Mouse (Mus musculus) T-cell, adult 2 months (primary cell): ENCODE results near the gene Trim71.
A peak's percentile ranks its signal among the peaks of the same experiment; 100 is the strongest.

Source experiments
- DNase-seq: peaks from one replicate; pipeline ENCODE4 v3.0.0; 2022; ENCODE audit warnings: low spot score

The Trim71 gene

GRCm38 (mm10) chr9:114563761-114564606, at the start of gene Trim71:
Trim71 (minus strand) TSS chr9:114564369.
- DNase-seq: peak; percentile 5

DNA sequence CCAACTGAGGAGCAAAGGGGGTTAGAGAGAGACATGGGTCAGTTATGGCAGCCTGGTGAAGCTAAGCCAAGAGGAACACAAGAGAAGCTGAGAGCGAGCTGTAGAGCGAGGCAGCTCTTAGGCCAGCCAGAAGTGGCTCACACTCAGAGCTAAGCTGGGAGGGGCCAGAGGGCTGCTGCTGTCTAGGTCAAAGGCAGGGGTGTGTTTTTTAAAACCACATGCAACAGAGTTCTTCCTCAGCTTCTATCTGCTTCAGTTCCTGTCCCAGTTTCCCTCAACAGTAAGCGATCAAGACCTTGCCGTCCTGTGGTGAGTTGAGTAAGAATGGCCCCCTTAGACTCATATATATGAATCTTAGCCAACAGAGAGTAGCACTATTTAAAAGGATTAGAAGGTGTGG, 48.9 kb upstream of the Trim71 start:
- peak; percentile 56 for DNase-seq

- DNase-seq: no peak
Measured at GRCm38 (mm10) chr9:114612566-114612965, 48.4 kb upstream of the Trim71 start.

DNA sequence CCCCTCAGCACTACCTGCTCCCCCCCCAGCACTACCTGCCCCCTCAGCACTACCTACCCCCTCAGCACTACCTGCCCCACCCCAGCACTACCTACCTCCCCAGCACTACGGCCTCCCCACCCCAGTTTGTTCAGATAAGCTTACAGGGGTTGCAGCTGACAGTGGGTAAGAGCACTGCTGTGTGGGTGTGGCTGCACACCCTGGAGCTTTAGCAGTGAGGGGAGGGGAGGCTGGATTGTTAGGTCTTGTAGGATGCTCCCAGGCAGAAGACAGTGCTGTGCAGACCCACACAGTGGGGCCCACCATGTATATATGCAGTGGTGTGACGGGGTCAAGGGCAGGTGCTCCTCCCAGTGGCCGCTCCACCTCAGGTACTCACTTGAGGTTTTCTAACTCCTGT, 46.1 kb upstream of the Trim71 start:
- no peak for DNase-seq

DNA sequence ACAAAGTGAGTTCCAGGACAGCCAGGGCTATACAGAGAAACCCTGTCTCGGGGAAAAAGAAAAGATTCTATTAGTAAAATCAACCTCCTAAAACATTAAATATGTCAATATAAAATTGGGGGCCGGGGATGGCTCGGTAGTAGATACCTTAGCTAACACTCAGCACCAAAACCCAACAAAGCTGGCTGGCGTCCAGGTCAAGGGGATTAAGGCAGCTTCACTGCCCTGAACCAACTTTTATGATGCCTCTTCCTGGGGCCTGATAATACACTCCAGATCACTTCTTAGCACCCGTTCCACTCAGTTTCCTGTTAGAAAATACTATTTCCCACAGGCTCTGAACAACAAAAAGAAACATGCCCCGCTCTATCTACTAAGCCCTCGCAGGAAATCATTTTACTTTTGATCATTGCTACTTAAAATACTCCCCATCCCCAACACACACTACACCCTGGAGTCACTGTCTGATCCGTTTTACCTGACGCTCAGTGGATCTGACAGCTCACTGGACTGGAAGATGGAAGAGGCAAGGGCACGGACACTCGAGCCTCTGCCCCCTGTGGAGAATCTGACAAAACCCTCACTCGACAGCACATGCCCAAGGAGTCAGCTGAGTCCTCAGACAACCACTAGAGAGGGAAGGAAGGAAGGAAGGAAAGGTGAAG, 39.8 kb upstream of the Trim71 start:
- DNase-seq: peak; percentile 12

DNA sequence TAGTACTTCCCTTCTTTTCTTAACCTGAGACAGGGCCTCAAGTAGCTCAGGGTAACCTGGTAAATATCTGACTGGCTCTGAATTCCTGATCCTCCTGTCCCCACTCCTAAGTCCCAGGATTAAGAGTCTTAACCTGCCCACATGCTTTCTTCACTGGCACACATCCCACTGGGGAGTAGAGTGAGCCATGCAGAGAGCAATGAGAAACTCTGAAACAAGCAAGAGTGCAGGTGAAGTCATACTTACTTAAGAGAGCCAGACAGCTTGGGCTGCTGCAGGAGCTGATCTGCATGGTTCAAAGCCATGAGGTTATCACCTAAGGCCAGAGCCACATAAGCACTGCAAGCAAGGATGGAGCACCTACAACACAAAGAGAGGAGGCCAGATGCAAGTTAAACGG, 36.9 kb upstream of the Trim71 start:
- no peak for DNase-seq

DNA sequence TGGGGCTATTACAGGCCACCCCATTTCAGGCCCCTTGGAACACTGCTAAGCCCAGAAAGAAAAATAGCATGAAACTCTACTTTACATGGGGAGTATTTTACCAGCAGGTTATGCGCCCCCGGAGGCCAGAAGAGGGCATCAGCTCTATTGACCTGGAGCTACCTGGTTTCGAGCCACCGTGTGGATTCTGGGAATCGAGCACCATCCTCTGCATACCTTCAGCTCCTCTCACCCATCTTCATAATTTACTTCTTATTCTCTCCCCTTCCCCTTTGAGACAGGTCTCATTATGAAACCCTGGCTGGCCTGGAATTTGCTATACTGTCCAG, 20.8 kb upstream of the Trim71 start:
- no peak for DNase-seq

DNA sequence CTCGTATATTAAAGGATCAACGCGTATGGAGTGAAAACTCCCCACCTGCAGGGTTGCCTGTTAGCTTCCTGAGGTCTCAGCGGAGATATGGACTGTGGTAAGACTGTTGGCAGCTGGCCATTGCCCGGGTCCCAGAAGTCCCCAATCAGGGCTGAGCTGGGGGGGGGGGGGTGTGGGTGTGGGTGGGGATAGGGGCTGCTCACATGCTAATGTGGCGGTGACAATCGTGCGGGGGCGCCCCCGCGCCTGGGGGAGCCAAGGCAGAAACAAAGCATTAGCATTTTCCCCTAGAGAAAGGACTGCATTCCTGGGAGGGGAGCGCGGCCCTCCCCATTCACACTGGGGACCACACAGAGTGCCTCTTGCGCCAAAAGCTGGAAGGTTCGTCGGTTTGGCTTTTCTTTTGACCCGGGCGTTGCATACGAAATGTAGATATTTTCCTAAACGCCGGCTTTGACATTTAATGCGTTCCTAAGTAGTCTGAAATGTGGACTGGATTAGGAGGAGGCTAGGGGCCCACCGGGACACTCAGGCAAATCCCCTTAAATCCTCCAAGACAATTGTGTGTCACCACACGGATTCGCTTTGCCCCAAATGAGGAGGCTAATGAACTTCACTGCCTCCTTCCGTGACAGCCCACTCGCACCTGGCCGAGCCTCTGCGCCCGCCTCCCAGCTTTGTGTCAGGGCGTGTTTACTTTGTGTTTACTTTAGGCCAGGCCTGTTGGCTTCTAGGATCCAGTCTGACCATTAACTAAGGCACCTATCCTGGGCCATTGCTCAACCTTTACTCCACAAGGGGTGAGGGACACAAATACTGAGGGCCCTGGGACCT, 20.2 kb upstream of the Trim71 start:
- no peak for DNase-seq

- DNase-seq: no peak
Measured at GRCm38 (mm10) chr9:114583812-114584182, 19.6 kb upstream of the Trim71 start.

GRCm38 (mm10) chr9:114578646-114579045, 14.5 kb upstream of the Trim71 start:
- no peak for DNase-seq

DNA sequence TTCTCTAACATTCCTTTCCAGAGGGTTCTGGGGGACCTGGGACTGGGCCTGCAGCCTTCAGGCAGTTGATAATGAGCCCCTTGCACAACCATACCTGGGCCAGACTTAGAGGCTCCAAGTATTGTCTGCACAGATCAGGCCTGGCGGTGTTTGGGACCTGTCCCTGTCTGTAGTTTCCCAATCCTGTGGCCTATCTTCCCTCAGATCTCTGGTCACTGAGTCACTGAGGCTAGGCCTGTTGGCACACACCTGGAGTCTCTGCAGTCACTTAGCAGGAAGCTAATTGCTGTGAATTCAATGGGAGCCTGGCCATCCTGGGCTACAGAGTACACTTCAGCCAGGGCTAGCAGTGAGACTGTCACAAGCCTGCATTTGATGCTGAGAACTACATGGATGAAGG, 11.8 kb upstream of the Trim71 start:
- DNase-seq: no peak

DNA sequence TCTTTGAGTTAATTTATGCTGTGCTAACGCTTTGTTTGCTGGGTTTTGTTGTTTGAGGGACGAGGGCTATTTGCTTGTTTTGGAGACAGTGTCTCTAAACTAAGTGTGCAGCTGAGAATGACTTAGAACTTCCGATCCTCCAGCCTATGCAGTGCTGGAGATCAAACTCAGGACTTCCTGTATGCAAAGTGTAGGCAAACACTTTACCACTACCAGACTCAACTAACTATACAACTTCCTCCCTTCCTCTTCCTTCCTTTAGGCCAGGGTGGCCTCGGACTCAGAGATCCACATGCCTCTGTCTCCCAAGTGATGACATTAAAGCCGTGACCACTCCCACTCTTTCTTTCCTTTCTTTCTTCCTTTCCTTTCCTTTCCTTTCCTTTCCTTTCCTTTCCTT, 9.4 kb upstream of the Trim71 start:
- no peak for DNase-seq

- no peak for DNase-seq
Measured at GRCm38 (mm10) chr9:114568682-114569474, 4.7 kb upstream of the Trim71 start.

DNA sequence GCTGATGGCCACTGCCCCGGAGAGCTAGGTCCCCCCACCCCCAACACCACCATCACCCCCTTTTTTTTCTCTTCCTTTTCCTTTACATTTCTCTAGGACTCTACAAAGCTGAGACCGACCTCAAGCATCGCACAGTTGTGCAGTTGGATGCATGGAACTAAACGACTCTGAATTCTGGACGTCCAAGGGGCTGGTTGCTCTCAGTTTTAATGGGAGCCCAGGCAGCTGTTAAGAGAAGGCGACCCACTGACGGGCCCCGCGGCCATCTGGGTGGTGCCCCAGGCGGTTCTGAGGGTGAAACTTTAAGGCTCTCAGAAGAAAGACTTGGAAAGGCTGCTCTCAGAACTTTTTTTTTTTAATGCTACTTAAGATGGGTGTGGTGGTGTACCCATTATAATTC, 498 bp upstream of the Trim71 start:
- no peak for DNase-seq

GRCm38 (mm10) chr9:114562919-114563751, 1.0 kb downstream of the Trim71 start:
- DNase-seq: no peak

DNA sequence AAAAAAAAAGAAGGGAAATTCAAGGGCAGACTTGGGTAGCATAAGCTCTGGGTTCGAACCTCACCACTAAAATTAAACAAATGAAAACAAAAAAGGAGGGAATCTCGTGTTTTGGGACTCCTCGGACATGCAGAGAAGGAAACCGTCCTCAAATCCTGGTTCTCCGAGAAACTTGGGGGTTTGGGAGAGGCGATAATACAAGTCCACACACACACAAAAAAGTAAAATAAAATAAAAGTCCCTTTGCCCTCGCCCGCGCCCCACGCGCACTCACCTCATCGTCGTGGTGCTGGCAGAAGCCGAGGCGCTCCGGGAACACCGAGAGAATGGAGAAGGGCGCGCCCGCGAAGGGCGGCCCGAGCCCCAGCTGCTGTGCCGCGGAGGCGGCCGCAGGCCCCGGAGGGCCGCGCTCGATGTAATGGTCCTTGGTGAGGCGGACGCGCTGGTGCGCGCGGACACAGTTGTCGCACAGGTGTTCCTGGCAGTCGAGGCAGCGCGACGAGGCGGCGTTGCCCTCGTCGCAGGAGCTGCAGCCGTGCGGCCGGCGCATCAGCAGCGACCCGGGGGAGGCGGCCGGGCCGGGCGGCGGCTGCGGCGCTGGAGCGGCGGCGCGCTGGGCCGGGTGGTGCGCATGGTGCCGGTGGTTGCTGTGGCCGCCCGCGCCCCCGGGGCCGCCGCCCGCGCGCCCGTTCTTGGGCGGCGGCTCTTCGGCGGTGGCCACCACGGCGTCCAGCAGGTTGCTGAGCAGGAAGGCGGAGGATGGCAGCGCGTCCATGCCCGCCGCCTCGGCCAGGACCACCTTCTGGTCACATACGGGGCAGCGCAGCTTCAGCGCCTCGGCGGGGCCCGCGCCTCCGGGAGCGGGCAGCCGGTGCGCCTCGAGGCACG, 1.9 kb downstream of the Trim71 start:
- no peak for DNase-seq

- no peak for DNase-seq
Measured at GRCm38 (mm10) chr9:114561671-114561971, 2.5 kb downstream of the Trim71 start.

DNA sequence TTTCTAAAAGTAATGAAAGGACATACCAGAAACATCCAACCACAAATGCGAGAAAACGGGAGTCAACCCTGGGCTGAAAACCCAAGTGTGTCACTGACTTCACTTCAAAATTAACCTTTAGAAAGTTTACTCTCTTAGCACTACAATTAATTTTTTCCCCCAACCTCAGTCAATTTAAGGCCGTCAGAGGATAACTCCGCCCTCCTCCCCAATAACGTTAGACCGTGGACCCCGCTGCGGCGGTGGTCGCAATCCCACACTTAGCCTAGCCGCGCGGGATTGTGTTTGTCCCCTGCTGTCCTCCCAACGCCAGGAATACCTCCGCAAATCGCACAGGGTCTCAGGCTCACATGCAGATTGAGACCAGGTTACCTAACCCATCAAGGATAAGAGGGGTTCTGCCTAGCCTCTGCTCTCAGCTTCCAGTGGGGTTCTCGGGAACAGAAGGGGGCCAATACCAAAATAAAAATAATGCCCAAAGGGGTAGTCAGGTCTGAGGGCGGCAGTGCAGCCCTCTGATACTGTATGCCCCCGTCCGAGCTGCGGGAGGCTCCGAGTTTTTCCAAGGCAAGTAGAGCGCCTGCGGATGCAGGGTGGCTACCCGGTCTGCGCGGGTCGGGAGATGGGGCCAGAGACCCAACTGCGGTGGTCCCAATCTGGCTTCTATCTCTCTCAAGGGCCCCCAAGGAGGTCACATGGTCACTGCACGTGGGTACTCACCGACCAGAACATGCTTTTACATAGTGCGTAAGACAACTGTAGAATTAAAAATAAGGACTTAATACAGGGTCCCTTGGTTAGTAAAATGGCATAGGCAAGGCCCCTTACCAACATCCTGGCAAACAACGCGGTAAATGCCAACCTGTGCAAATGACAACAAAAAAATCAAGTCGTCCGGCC, 3.1 kb downstream of the Trim71 start:
- no peak for DNase-seq

GRCm38 (mm10) chr9:114560141-114560540, 4.0 kb downstream of the Trim71 start:
- DNase-seq: no peak
